Mouse (Mus musculus): Measurements from ENCODE around the gene BC034090.

DNA sequence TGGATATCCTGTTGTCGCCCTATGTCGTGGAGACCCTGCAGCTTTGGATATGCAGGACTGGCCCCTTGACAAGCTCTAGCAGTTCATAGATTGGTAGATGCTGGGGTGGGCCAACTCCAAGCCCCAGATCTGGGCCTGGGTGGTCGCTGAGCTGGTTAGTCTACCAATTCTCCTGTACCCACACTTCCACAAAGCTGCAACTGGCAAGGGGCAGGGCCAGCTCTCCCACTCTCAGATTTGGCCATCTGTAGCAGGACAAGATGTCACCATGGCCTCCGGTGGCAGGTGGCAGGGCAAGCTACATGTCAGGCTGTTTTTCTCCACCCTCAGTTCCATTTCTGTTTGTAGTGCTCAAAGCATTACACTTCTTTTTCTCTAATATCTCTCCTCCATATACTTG lies 55.6 kb downstream of the BC034090 start:
- no peak for TF ChIP-seq POLR2A (IDR thresholded peaks at IDR 0.05; ENCODE audit: insufficient read length, low read depth)
- no peak for TF ChIP-seq TCF12 (IDR thresholded peaks at IDR 0.05; ENCODE audit: insufficient read depth, poor library complexity, severe bottlenecking)
